Mouse (Mus musculus): Measurements from ENCODE around the gene Nebl. TPM values are rescaled to one million over a fixed set of nuclear protein-coding genes. Genes with fewer than 3 reads are reported as not detected.

Nebl gene
- polyA plus RNA-seq, 1 experiment from 2014 or later, result 0.22 TPM

GRCm38 (mm10) chr2:17390513-17391200 is 340.6 kb downstream of the Nebl start:
- no peak for ATAC-seq
- no peaks in the 10 kb centered on the region for H3K36me3 ChIP-seq (ENCODE audit: control insufficient read depth, insufficient read depth)
- WGBS, result 83% methylated on average over 7 of the region's 7 CpGs
- H3K9ac ChIP-seq (ENCODE audit: low read depth, low read length), result no peak overlapping the region
- H3K27ac ChIP-seq (ENCODE audit: low read depth, low read length), result no peak overlapping the region
- no peak overlapping the region for H3K4me3 ChIP-seq (ENCODE audit: low read depth, low read length)
- H3K4me2 ChIP-seq (replicated peaks; ENCODE audit: low read depth), result no peak overlapping the region
- H3K4me1 ChIP-seq (replicated peaks; ENCODE audit: control insufficient read depth, insufficient read depth, low read length), result no peaks in the 10 kb centered on the region
- no peaks in the 10 kb centered on the region for H3K9me3 ChIP-seq (ENCODE audit: control insufficient read depth)
- TF ChIP-seq CTCF (IDR thresholded peaks at IDR 0.05; ENCODE audit: low read depth), result no peak
- no peaks in the 10 kb centered on the region for H3K27me3 ChIP-seq (replicated peaks; ENCODE audit: control insufficient read depth, insufficient read depth, low read length)

DNA sequence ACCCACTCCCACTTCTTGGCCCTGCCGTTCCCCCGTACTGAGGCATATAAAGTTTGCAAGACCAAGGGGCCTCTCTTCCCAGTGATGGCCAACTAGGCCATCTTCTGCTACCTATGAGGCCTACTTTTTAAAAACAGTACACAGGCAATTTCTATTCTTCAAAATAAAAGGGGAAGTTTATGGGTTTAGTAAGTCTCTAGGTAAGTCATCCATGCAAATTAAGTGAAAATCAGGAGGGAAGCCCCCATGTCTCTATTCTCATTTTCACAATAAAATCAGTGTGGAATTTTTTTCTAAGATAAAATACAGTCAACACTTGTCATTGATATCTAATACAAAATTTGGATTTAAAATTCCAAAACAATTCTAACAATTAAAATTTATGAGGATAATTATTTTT is 341.4 kb downstream of the Nebl start:
- Histone ChIP-seq H3K36me3 (ENCODE audit: control insufficient read depth, insufficient read depth) (no peaks in the 10 kb centered on the region), H3K4me1 (replicated peaks; ENCODE audit: control insufficient read depth, insufficient read depth, low read length) (no peaks in the 10 kb centered on the region), H3K27me3 (replicated peaks; ENCODE audit: control insufficient read depth, insufficient read depth, low read length) (no peaks in the 10 kb centered on the region), H3K9me3 (ENCODE audit: control insufficient read depth) (no peaks in the 10 kb centered on the region), H3K4me3 (ENCODE audit: low read depth, low read length) (no peak overlapping the region), H3K4me2 (replicated peaks; ENCODE audit: low read depth) (no peak overlapping the region), H3K27ac (ENCODE audit: low read depth, low read length) (no peak overlapping the region), H3K9ac (ENCODE audit: low read depth, low read length) (no peak overlapping the region)
- no peak for TF ChIP-seq CTCF (IDR thresholded peaks at IDR 0.05; ENCODE audit: low read depth)
- ATAC-seq, result no peak
- 94% methylated on average over 2 of the region's 2 CpGs for WGBS

- WGBS, result 93% methylated on average over 4 of the region's 4 CpGs
- Histone ChIP-seq H3K27ac (ENCODE audit: low read depth, low read length) (no peak overlapping the region), H3K4me2 (replicated peaks; ENCODE audit: low read depth) (no peak overlapping the region), H3K9me3 (ENCODE audit: control insufficient read depth) (no peaks in the 10 kb centered on the region), H3K36me3 (ENCODE audit: control insufficient read depth, insufficient read depth) (no peaks in the 10 kb centered on the region), H3K4me1 (replicated peaks; ENCODE audit: control insufficient read depth, insufficient read depth, low read length) (no peaks in the 10 kb centered on the region), H3K27me3 (replicated peaks; ENCODE audit: control insufficient read depth, insufficient read depth, low read length) (no peaks in the 10 kb centered on the region), H3K4me3 (ENCODE audit: low read depth, low read length) (no peak overlapping the region), H3K9ac (ENCODE audit: low read depth, low read length) (no peak overlapping the region)
- ATAC-seq, result no peak
- TF ChIP-seq CTCF (IDR thresholded peaks at IDR 0.05; ENCODE audit: low read depth), result no peak
These were observed 341.9 kb downstream of the Nebl start for GRCm38 (mm10) chr2:17389379-17389778.

GRCm38 (mm10) chr2:17382227-17382626 is 349.0 kb downstream of the Nebl start:
- H3K9ac ChIP-seq (ENCODE audit: low read depth, low read length), result no peak overlapping the region
- no peak overlapping the region for H3K27ac ChIP-seq (ENCODE audit: low read depth, low read length)
- no peaks in the 10 kb centered on the region for H3K4me1 ChIP-seq (replicated peaks; ENCODE audit: control insufficient read depth, insufficient read depth, low read length)
- no peaks in the 10 kb centered on the region for H3K36me3 ChIP-seq (ENCODE audit: control insufficient read depth, insufficient read depth)
- no peak overlapping the region for H3K4me2 ChIP-seq (replicated peaks; ENCODE audit: low read depth)
- no peaks in the 10 kb centered on the region for H3K9me3 ChIP-seq (ENCODE audit: control insufficient read depth)
- 98% methylated on average over 1 of the region's 1 CpGs for WGBS
- no peak for ATAC-seq
- TF ChIP-seq CTCF (IDR thresholded peaks at IDR 0.05; ENCODE audit: low read depth), result no peak
- H3K4me3 ChIP-seq (ENCODE audit: low read depth, low read length), result no peak overlapping the region
- no peaks in the 10 kb centered on the region for H3K27me3 ChIP-seq (replicated peaks; ENCODE audit: control insufficient read depth, insufficient read depth, low read length)

DNA sequence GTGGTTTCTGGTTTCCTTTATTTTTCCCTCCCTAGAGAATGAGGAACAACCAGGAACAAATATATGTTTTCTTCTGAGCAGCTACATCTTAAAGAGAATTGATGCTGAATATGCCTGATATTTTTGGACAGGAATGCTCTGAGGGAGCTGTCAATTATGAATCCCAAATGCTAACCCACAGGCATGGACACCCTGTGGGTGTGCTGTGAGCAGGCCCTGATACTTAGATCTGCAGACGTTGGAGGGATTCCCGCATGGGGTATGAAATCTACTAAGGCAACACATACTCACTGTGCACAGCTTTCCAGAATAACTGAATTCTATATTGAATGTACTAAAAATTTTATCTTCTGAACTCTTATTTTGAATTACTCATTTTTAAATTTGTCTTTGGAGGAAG is 355.3 kb downstream of the Nebl start:
- H3K9me3 ChIP-seq (ENCODE audit: control insufficient read depth), result no peaks in the 10 kb centered on the region
- no peak for ATAC-seq
- no peaks in the 10 kb centered on the region for H3K4me1 ChIP-seq (replicated peaks; ENCODE audit: control insufficient read depth, insufficient read depth, low read length)
- H3K27me3 ChIP-seq (replicated peaks; ENCODE audit: control insufficient read depth, insufficient read depth, low read length), result no peaks in the 10 kb centered on the region
- no peak overlapping the region for H3K4me2 ChIP-seq (replicated peaks; ENCODE audit: low read depth)
- 89% methylated on average over 2 of the region's 2 CpGs for WGBS
- H3K4me3 ChIP-seq (ENCODE audit: low read depth, low read length), result no peak overlapping the region
- no peak overlapping the region for H3K9ac ChIP-seq (ENCODE audit: low read depth, low read length)
- no peak overlapping the region for H3K27ac ChIP-seq (ENCODE audit: low read depth, low read length)
- no peaks in the 10 kb centered on the region for H3K36me3 ChIP-seq (ENCODE audit: control insufficient read depth, insufficient read depth)
- TF ChIP-seq CTCF (IDR thresholded peaks at IDR 0.05; ENCODE audit: low read depth), result no peak

DNA sequence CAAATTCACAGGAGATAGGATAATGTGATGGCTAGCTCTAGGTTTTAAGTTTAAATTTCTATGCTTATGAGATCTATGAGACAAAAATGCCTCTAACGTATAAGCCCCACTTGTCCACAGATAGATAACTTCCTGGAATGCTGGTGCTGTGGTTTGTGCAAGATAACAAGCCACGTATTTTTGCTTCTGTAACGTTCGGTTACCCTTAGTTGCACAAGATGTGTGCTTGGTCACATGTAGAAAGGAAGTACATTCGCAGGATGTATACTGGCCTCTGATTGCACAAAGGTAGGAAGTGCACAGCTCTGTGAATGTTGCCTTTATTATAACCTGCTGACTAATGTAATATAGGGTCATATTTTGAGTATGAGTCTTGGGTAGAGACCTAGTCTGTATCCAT is 365.6 kb downstream of the Nebl start:
- WGBS, result 73% methylated on average over 5 of the region's 5 CpGs
- Histone ChIP-seq H3K9ac (ENCODE audit: low read depth, low read length) (no peak overlapping the region), H3K27ac (ENCODE audit: low read depth, low read length) (no peak overlapping the region), H3K36me3 (ENCODE audit: control insufficient read depth, insufficient read depth) (no peaks in the 10 kb centered on the region), H3K4me2 (replicated peaks; ENCODE audit: low read depth) (no peak overlapping the region), H3K9me3 (ENCODE audit: control insufficient read depth) (no peaks in the 10 kb centered on the region), H3K4me3 (ENCODE audit: low read depth, low read length) (no peak overlapping the region), H3K4me1 (replicated peaks; ENCODE audit: control insufficient read depth, insufficient read depth, low read length) (no peaks in the 10 kb centered on the region), H3K27me3 (replicated peaks; ENCODE audit: control insufficient read depth, insufficient read depth, low read length) (no peaks in the 10 kb centered on the region)
- TF ChIP-seq CTCF (IDR thresholded peaks at IDR 0.05; ENCODE audit: low read depth), result no peak
- ATAC-seq, result no peak
